Mouse (Mus musculus) heart, postnatal 14 days (tissue): ENCODE results near the gene Ttll7. TPM values are rescaled to one million over a fixed set of nuclear protein-coding genes. Genes with fewer than 3 reads are reported as not detected.

ENCODE experiments used
- DNase-seq, 2 experiments: peaks; one replicate each; pipeline ENCODE4 v3.0.0; 2021 to 2022
- intact Hi-C: fragments of 180-260 bp; cut with DNase I; formaldehyde crosslinking; loops from one replicate; pipeline ENCODE4 v1.15.1; 2025
- long read RNA-seq, 2 experiments: library from polyadenylated mRNA; stranded (forward); transcript quantifications; one replicate each; pipeline ENCODE4 v2.0.0; 2021
- total RNA-seq, 2 experiments: library from RNA; stranded (reverse); gene quantifications; 2 replicates each; pipeline ENCODE4 v1.2.3; 2021

Ttll7 gene
- total RNA-seq, result 1 to 10 TPM; 3.8 TPM
- long read RNA-seq, experiment 1, result 0 reads
- long read RNA-seq, experiment 2, partial matches to known transcripts, result 0 of 1 reads
- long read RNA-seq, experiment 2, other reads (novel, unspliced or antisense), result 1 of 1 reads

GRCm38 (mm10) chr3:146851966-146852891 is at the start of gene Ttll7:
TSS of gene Ttll7 (plus strand) at chr3:146852367.
- peak; percentile 80 to 83 for DNase-seq
- intact Hi-C loops, result loop anchor here (5.0 kb wide), 2 partner anchors 40 to 65 kb away; partner anchors contain the start of gene Prkacb

- DNase-seq, result peak; percentile 68 to 69
- intact Hi-C loops, result loop anchor here (5.0 kb wide), 1 partner anchor 40 kb away; the partner anchor contains the start of gene Ttll7
Observed at GRCm38 (mm10) chr3:146812041-146812878, 39.9 kb upstream of the Ttll7 start.

- peak; percentile 95 for DNase-seq
- intact Hi-C loops, result loop anchor here (5.0 kb wide), 1 partner anchor 39 kb away; the partner anchor contains the start of gene Ttll7
Observed at GRCm38 (mm10) chr3:146812901-146813393, 39.2 kb upstream of the Ttll7 start, which contains the start of gene Prkacb. TSS of gene Prkacb (minus strand) at chr3:146812990.

- intact Hi-C loops, result loop anchor here (5.0 kb wide), 1 partner anchor 39 kb away; the partner anchor contains the start of gene Ttll7
- DNase-seq, result no peak
Observed at GRCm38 (mm10) chr3:146813624-146814023, 38.5 kb upstream of the Ttll7 start.

GRCm38 (mm10) chr3:146820718-146821117 is 31.4 kb upstream of the Ttll7 start:
- no peak for DNase-seq
- intact Hi-C loops, result no loop called here

- no peak for DNase-seq
- intact Hi-C loops, result no loop called here
Observed at GRCm38 (mm10) chr3:146842766-146843165, 9.4 kb upstream of the Ttll7 start.

- intact Hi-C loops, result no loop called here
- no peak for DNase-seq
Observed at GRCm38 (mm10) chr3:146843470-146843869, 8.7 kb upstream of the Ttll7 start.

GRCm38 (mm10) chr3:146846237-146846636 is 5.9 kb upstream of the Ttll7 start:
- intact Hi-C loops, result no loop called here
- peak; percentile 6 to 7 for DNase-seq

- DNase-seq, result no peak
- intact Hi-C loops, result no loop called here
Observed at GRCm38 (mm10) chr3:146848112-146848511, 4.1 kb upstream of the Ttll7 start.

GRCm38 (mm10) chr3:146849360-146849759 is 2.8 kb upstream of the Ttll7 start:
- intact Hi-C loops, result no loop called here
- DNase-seq, result no peak

- DNase-seq, result no peak
- intact Hi-C loops, result loop anchor here (5.0 kb wide), 2 partner anchors 42 to 63 kb away; partner anchors contain the start of gene Prkacb
Observed at GRCm38 (mm10) chr3:146854473-146855087, 2.4 kb downstream of the Ttll7 start.

- intact Hi-C loops, result no loop called here
- no peak for DNase-seq
Observed at GRCm38 (mm10) chr3:146857373-146857772, 5.2 kb downstream of the Ttll7 start.

GRCm38 (mm10) chr3:146860308-146860707 is 8.1 kb downstream of the Ttll7 start:
- DNase-seq, result no peak
- intact Hi-C loops, result no loop called here

GRCm38 (mm10) chr3:146866563-146866962 is 14.4 kb downstream of the Ttll7 start:
- no peak for DNase-seq
- intact Hi-C loops, result no loop called here

GRCm38 (mm10) chr3:146871954-146872353 is 19.8 kb downstream of the Ttll7 start:
- intact Hi-C loops, result no loop called here
- no peak for DNase-seq

GRCm38 (mm10) chr3:146875929-146876328 is 23.8 kb downstream of the Ttll7 start:
- DNase-seq, result peak in 1 of 2 experiments; percentile 26

GRCm38 (mm10) chr3:146893931-146894330 is 41.8 kb downstream of the Ttll7 start:
- intact Hi-C loops, result no loop called here
- DNase-seq, result no peak

More at GRCm38 (mm10) chr3:146875929-146876328, 23.8 kb downstream of the Ttll7 start:
- intact Hi-C loops, result no loop called here

GRCm38 (mm10) chr3:146896581-146896980 is 44.4 kb downstream of the Ttll7 start:
- intact Hi-C loops, result no loop called here
- DNase-seq, result no peak

- intact Hi-C loops, result no loop called here
- DNase-seq, result peak in 1 of 2 experiments; percentile 10
Observed at GRCm38 (mm10) chr3:146900094-146900493, 47.9 kb downstream of the Ttll7 start.

- intact Hi-C loops, result no loop called here
- no peak for DNase-seq
Observed at GRCm38 (mm10) chr3:146901729-146902128, 49.6 kb downstream of the Ttll7 start.
